Mouse (Mus musculus) adrenal gland, postnatal 36 days (tissue): Measurements from ENCODE around the gene Tas2r144. TPM values are rescaled to one million over a fixed set of nuclear protein-coding genes. Genes with fewer than 3 reads are reported as not detected.

Experiments
- total RNA-seq, 2 experiments: library from RNA; stranded (reverse); gene quantifications; 2 replicates each; pipeline ENCODE4 v1.2.3; 2021

Tas2r144 gene
- total RNA-seq, 2 experiments from 2014 or later: not detected

Other genes with a start within 250 kb of the Tas2r144 start
- gene Sval3, start 247.2 kb upstream of the Tas2r144 start, total RNA-seq: not detected
- not detected for gene Sva, start 176.9 kb upstream of the Tas2r144 start, total RNA-seq
- not detected for gene Tas2r139, start 74.4 kb upstream of the Tas2r144 start, total RNA-seq
- gene Gstk1, start 30.6 kb downstream of the Tas2r144 start, total RNA-seq: 100 to 1,000 TPM in 1 of 2 experiments, 10 to 100 TPM in 1; 71.9 to 345 TPM
- 1 to 10 TPM in 1 of 2 experiments, not detected in 1; 2.4 TPM for gene Tmem139, start 46.6 kb downstream of the Tas2r144 start, total RNA-seq
- 10 to 100 TPM; 17.8 to 20.6 TPM for gene Casp2, start 49.7 kb downstream of the Tas2r144 start, total RNA-seq
- gene Clcn1, start 71.4 kb downstream of the Tas2r144 start, total RNA-seq: under 1 TPM in 1 of 2 experiments, not detected in 1; 0.20 TPM
- gene Fam131b, start 109.3 kb downstream of the Tas2r144 start, total RNA-seq: under 1 TPM; 0.23 to 0.60 TPM
- gene Zyx, start 134.3 kb downstream of the Tas2r144 start, total RNA-seq: 100 to 1,000 TPM; 107 to 144 TPM
- gene Epha1, start 157.9 kb downstream of the Tas2r144 start, total RNA-seq: under 1 TPM; 0.46 to 0.49 TPM
- gene Tas2r143, start 184.9 kb downstream of the Tas2r144 start, total RNA-seq: 1 to 10 TPM; 2.3 to 5.9 TPM
- gene Tas2r135, start 190.1 kb downstream of the Tas2r144 start, total RNA-seq: 1 to 10 TPM; 1.3 to 6.4 TPM
- 1 to 10 TPM in 1 of 2 experiments, not detected in 1; 3.7 TPM for gene Tas2r126, start 219.2 kb downstream of the Tas2r144 start, total RNA-seq
- gene Olfr458, start 249.9 kb downstream of the Tas2r144 start, total RNA-seq: not detected